Mouse (Mus musculus) layer of hippocampus, adult 2 months (tissue): Measurements from ENCODE around the gene Brca1. TPM values are rescaled to one million over a fixed set of nuclear protein-coding genes. Genes with fewer than 3 reads are reported as not detected.
"Not testable (repeated sequence)": the region's sequence is repeated elsewhere in the genome, so short reads cannot be mapped to it uniquely, and the experiment has no call there.

Source experiments
- DNase-seq, 2 experiments: peaks; one replicate each; pipeline ENCODE4 v3.0.0; 2022; ENCODE audit warnings: low spot score in 2 of 2
- H3K27ac ChIP-seq: fragments of 200-600 bp; 2 replicates; pipeline ENCODE4 v1.8.1; 2022
- H3K4me3 ChIP-seq: fragments of 200-600 bp; 2 replicates; pipeline ENCODE4 v1.8.1; 2022; ENCODE audit warnings: mild to moderate bottlenecking
- CTCF ChIP-seq: fragments of 200-600 bp; conservative IDR thresholded peaks from 2 replicates; pipeline ENCODE4 v1.8.1; 2022; ENCODE audit warnings: antibody characterized with exemption, mild to moderate bottlenecking, moderate library complexity
- total RNA-seq, 2 experiments: library from RNA; stranded (reverse); gene quantifications; 2 replicates each; pipeline ENCODE4 v1.2.3; 2021

Gene Brca1
- total RNA-seq, 2 experiments from 2014 or later, result 1.3 TPM

- no peak for DNase-seq
- TF ChIP-seq CTCF, result no peak
- H3K27ac ChIP-seq, result no peak overlapping the region
- H3K4me3 ChIP-seq, result no peak overlapping the region
Measured at GRCm38 (mm10) chr11:101474298-101474697, 77.5 kb downstream of the Brca1 start.

GRCm38 (mm10) chr11:101473686-101474085 is 78.1 kb downstream of the Brca1 start:
- not testable (repeated sequence) for H3K27ac ChIP-seq, H3K4me3 ChIP-seq, DNase-seq

- no peak for TF ChIP-seq CTCF
- peak in 1 of 2 experiments; percentile 36 for DNase-seq
- H3K27ac ChIP-seq, result peak overlapping the region; percentile 33; the same call in 1 of the 2 replicates
- no peak overlapping the region for H3K4me3 ChIP-seq
Measured at GRCm38 (mm10) chr11:101472336-101472735, 79.4 kb downstream of the Brca1 start.

- no peak for TF ChIP-seq CTCF
- H3K4me3 ChIP-seq, result no peak overlapping the region
- no peak for DNase-seq
- H3K27ac ChIP-seq, result peak overlapping the region; percentile 33; the same call in 1 of the 2 replicates
Measured at GRCm38 (mm10) chr11:101471926-101472325, 79.8 kb downstream of the Brca1 start.

GRCm38 (mm10) chr11:101470206-101470605 is 81.5 kb downstream of the Brca1 start:
- Histone ChIP-seq H3K4me3 (no peak overlapping the region), H3K27ac (no peak overlapping the region)
- no peak for DNase-seq
- TF ChIP-seq CTCF, result no peak

- no peak for TF ChIP-seq CTCF
- Histone ChIP-seq H3K4me3 (peak overlapping the region; percentile 68; the same call in 1 of the 2 replicates), H3K27ac (peak overlapping the region; percentile 85)
- no peak for DNase-seq
Measured at GRCm38 (mm10) chr11:101469155-101469554, 82.6 kb downstream of the Brca1 start.

GRCm38 (mm10) chr11:101468731-101469130 is 83.0 kb downstream of the Brca1 start:
- no peak for TF ChIP-seq CTCF
- DNase-seq, result no peak
- Histone ChIP-seq H3K27ac (peak overlapping the region; percentile 85), H3K4me3 (peak overlapping the region; percentile 68)

- TF ChIP-seq CTCF, result no peak
- Histone ChIP-seq H3K4me3 (peak overlapping the region; percentile 68), H3K27ac (peak overlapping the region; percentile 85)
- DNase-seq, result no peak
Measured at GRCm38 (mm10) chr11:101468263-101468688, 83.5 kb downstream of the Brca1 start.

GRCm38 (mm10) chr11:101467477-101468262 is 84.1 kb downstream of the Brca1 start:
- peak; percentile 62 to 71 for DNase-seq
- Histone ChIP-seq H3K27ac (peak overlapping the region; percentile 85), H3K4me3 (peak overlapping the region; percentile 68)
- peak; percentile 85 for TF ChIP-seq CTCF

GRCm38 (mm10) chr11:101466552-101466950 is 85.2 kb downstream of the Brca1 start:
- H3K27ac ChIP-seq, DNase-seq: not testable (repeated sequence)
- peak overlapping the region; percentile 63 for H3K4me3 ChIP-seq

- peak within 1 kb of the TSS; percentile 63 for H3K4me3 ChIP-seq
- TF ChIP-seq CTCF, result peak; percentile 37
- DNase-seq, result peak in 1 of 2 experiments; percentile 45
- H3K27ac ChIP-seq, result peak within 1 kb of the TSS; percentile 81
Measured at GRCm38 (mm10) chr11:101465869-101466551, 85.7 kb downstream of the Brca1 start, which contains the start of gene Vat1. TSS of gene Vat1 (minus strand) at chr11:101466230.

GRCm38 (mm10) chr11:101465101-101465868 is 86.5 kb downstream of the Brca1 start:
- TF ChIP-seq CTCF, result 0 out of 2 replicates have a peak, but pooled peaks have one; percentile 6
- peak overlapping the region; percentile 81 for H3K27ac ChIP-seq
- H3K4me3 ChIP-seq, result peak overlapping the region; percentile 63
- peak in 1 of 2 experiments; percentile 30 for DNase-seq
